Mouse (Mus musculus) frontal cortex, adult 2 months (tissue): ENCODE data around the gene Bmpr1b. TPM values are rescaled to one million over a fixed set of nuclear protein-coding genes. Genes with fewer than 3 reads are reported as not detected.

Experiments used
- DNase-seq, 2 experiments: peaks; one replicate each; pipeline ENCODE4 v3.0.0; 2022; ENCODE audit warnings: low spot score in 1 of 2; ENCODE audit errors: extremely low spot score in 1 of 2
- polyA plus RNA-seq: library from polyadenylated mRNA; depleted of rRNA; stranded (reverse); fragments of >200 nt; gene quantifications from 2 replicates; pipeline ENCODE4 v1.2.3, GENCODE M21; 2012

The Bmpr1b gene
- polyA plus RNA-seq, 1 experiment: 11.8 TPM

DNA sequence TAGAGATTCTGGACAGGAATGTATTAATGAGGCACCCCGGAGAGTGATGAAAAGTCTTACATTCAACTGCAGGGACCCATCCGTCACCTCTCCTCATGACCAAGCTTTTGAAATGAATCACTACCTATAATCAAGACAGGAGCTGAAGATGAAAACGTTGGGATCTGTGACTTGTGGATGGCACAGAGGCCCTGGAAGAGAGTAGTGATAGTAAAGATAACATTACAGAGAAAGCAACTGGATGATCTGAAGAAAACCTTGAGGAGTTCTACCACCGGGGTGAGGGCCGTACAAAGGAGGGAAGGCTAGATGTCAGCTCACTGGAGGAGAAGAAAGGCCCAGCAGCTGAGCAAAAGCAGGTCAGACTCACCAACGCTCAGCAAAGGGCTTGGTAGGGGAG lies 120.7 kb downstream of the Bmpr1b start:
- no peak for DNase-seq

DNA sequence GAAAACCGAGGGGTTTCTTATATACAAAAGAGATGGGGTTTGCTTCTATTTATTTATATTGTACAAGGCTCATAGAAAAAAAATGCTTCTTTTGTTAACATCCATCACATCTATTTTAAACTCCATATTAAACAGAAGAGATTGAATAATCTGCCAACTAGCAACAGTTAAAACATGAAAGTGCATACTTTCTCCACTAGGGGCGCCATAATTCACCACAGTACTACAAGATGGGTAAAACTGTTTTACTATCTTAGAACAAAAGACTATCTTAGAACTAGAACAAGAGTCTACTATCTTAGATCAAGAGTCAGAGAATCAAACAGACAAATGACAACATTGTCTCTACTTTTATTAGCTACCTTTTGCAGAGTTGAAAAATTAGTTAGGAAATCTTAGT lies 125.8 kb downstream of the Bmpr1b start:
- peak in 1 of 2 experiments; percentile 20 for DNase-seq

DNA sequence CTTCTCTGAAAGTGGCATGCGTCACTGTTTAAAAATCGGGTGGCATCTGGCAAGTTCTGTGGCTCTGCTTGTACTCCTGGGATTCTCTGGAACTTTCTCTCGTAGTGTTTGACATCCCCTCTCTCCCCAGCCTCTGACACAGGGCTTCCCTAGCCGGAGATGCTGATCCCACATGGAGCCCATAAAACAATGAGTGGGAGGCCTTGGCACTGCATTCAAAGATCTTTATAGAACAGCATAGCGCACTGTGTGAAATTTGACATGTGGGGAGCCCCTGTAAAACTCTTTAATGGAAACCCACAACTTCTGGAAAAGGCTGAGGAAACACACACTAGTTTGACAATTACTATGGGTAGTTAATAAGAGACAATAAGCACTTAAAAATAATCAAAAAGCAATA lies 126.2 kb downstream of the Bmpr1b start:
- no peak for DNase-seq

DNA sequence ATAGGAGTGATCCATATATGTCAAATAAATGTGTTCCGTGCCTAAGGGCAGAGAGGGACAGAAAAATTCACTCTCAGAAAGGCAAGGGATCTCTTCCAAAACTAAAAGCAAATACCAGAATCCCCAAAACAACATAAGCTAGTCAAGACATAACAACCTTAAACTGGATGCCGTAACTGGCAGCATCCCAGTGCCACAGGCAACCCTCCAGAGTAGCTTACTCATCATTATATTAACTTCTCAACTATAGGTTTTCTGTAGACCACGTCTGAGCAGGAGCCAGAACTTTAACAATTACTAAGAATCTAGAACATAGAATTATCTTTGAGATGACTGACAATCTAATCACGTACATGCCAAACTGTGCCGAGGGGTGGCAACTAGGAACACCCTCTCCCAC lies 128.9 kb downstream of the Bmpr1b start:
- DNase-seq: peak in 1 of 2 experiments; percentile 57

DNA sequence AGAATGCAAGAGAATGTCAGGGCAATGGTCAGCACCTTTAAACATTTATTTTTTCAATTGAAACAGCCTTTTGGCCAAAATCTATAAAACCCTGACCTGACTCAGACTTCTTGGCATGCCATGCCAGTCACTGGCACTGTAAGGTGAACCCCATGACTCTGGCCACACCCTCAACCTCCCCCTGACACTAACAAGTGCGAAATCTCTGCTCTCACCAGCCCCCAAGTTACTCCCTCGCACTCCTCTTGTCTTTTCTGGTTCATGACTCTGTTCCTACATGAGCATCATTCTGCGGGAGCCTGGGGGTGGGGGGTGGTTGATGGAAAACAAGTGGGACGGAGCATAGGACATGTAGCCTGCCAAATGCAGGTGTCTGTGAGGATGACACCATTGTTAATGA lies 135.1 kb downstream of the Bmpr1b start:
- DNase-seq: no peak

DNA sequence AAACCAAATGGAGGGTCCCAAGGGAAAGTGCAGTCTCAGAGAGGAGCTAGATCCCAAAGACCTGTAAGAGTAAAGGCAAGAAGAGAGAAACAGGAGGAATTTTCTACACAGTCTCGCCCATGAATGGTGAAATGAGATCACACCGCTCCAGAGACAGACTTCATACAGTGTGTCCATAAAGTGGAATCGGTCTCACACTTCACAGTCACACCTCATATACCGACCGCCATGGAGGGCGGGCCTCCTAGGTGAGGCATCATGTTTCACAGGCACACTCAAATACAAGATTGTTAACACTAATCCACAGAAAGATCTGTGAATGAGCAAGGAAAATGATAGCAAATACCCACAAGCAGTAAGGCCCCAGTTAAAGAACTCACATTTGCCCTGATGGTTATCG lies 149.5 kb downstream of the Bmpr1b start:
- DNase-seq: no peak

DNA sequence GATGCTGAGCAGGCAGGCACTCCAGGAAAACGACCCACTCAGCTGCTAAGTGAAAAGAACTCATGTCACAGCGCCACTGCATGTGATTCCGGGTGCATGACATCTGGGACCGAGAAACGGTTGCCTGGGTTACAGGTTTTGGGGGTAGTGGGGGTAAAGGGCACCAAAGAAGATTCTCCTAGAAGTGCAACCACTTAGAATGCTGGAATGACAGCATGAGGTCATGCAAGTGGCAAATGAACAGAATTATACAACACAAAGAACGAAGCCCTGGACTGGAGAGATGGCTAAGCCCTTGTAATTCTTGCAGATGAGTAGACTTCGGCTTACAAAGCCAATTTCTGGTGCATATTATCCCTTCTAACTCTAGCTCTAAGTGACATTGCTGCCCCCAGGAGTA lies 184.7 kb downstream of the Bmpr1b start:
- no peak for DNase-seq

DNA sequence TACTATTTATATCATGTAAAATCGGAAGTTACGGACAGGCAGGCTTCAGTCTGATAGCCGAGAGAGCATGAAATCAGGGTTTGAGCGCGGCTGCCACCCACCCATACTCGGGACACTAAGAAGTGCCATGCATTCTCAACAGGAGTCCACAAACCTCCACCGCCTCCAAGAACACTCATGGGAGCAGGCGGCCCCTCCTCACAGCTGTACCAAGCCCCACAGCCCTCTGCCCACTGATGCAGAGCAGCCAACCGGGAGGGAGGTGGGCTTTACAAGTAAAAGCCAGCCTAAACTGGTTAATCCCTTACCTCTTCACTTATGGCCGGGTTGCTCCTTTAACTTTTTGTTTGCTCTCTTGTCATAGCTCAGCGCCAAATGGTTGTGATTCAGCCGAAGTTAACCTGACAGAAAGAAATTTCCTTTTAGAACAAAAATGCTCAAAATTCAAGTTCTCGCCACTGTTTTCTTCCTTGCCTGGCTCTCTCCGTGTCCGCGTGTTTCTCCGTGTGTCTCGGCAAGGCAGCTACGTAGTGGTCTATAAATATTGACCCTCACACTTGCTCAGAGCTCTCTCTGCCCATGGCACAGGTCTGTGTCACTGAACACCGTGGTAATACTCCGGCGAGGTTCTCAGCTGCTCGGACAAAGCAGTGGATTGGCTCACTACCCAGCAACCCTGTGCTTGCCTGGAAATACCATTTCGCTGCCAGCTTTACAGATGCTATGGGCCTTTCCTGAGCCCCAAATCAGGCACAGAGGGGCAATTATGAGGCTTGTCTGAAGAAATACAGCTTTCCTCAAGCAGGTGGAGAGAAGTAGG lies 187.4 kb downstream of the Bmpr1b start:
- peak in 1 of 2 experiments; percentile 31 for DNase-seq

DNA sequence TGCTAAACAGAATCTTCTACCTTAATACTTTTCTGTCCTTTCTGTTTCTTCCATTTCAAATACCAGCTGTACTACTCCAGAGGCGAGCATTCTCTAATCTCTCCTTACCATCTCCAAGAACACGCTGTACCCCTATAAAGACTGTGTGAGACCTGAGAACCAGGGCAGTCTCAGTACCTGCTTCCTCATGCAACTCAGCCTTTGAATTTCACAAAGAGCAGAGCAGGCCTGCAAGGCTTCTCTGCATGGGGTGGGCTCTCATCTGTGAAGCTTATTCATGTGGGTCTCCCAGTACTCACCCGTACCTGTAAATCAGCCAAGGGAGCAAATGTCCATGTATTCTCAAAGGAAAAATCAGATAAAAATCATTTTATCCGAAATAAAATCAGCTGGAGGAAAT lies 203.0 kb downstream of the Bmpr1b start:
- no peak for DNase-seq

DNA sequence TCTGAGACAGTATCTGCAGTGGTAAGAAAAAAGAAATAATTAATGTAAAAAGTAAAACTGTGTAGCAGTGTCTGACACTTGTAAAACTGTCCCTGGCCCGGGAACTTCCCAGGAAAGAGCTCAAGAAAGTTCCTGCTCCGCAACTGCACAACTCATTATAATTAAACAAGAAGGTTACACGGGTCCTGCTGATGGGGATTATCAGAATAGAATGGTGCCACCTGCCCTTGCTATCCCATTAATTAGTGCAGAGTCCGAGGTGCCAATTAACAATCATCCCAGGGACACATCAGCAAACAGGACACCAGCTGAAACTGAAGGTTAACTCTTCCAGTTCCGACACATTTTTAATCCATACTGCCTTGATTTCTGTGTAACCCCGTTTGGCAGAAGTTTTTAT lies 216.3 kb downstream of the Bmpr1b start:
- DNase-seq: no peak

DNA sequence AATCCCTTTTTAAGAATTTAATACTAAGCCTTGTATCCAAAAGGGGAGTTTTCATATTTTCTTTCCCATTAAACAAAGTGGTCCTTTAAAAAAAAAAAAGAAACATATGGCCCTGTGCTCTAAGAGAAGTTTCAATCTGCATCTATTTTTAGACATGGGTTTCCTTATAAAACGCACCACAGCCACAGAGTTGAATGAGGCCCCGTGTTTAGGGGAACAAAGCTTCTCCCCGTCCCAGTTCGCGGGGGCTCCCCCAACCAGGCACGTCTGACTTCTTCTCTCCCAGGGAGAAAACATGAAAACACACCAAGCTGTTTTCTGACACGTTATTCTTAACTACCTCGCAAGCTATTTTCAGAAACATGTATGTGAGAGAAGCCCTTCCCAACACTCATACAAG lies 218.6 kb downstream of the Bmpr1b start:
- DNase-seq: no peak

DNA sequence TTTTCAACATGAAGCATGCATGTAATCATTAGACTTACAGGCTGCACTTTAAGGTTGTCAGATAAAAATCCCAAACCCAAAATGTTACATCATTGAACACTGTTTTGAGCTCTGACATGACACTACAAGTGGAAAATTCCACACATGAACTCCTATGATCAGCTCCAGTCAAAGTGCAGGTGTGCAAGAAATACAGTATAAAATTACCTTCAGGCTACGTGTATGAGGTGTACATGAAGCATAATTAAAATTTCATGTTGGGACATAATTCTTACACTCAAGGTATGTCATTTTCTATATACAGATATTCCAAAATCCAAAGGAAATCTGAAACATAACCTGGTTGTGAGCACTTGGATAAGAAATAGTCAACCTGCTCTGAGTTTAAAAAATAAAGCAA lies 220.7 kb downstream of the Bmpr1b start:
- DNase-seq: no peak

DNA sequence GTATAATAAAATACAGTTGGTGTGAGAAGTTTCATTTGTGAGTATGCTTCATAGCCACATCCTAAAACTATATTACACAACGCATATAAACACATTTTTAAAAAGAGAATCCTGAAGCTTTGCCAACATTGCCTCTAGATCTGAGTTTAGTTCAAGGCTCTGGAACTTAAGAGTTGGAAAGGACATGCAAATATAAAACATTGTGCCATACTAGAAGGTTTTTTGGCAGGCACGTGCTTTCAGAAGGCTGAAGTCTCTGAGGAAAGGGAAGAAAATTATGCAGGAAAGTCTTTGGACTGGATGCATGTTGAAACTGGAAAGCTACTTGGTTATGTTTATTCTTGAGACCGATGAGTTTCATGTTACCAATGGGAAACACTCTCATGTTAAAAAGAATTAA lies 221.1 kb downstream of the Bmpr1b start:
- no peak for DNase-seq

DNA sequence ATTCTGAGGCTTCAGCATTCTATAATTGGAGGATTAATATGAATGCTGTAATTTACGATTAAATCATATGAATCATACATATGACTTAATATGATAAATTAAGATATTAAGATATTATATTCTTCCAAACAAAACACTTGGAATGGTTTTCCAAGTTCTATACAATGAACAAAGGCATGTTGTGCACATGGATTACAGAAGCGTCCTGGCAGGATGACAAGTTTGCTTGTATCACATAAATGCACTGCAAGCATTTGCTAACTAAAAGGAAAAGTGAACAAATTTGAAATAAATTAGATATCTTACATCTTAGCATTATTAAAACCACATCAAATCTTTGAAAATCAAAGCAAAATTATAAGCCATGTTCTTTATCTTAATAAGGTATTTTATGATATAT lies 222.4 kb downstream of the Bmpr1b start:
- no peak for DNase-seq

DNA sequence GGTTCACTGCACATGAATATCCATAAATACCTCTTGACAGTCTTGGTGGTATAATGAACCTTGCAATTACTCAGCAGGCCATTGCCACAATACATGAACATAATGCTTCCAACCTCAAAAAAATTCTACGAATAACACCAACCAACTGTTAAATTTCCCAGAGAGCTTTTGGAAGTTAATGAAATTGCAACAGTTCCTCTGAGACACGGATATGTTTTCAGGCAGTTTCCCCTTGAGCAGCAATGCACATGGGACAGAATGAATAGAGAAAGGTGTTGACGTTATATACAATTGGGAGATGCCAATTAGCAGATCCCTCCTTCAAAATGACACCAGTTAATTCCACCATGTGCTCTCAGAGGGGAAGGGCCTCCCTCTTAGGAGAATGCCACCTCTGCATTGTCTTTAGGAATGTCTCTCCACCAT lies 225.9 kb downstream of the Bmpr1b start:
- DNase-seq: no peak

DNA sequence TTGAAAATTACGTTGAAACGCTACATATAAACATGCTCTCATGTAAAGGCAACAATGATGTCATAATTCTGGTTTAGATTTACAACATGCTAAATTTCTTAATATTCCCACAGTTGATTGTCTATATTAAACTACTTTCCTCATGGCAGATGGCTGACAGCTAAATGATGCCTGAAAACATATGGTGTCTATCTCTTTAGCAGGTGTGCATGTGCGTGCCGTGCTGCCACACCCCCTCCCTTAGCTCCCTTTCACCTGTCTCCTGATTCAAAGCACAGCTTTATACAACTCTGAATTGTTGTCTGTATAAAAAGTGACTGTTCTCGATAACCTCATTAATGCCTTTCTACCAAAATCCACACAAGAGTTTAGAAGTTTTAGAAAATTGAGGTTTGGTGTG lies 229.0 kb downstream of the Bmpr1b start:
- no peak for DNase-seq

DNA sequence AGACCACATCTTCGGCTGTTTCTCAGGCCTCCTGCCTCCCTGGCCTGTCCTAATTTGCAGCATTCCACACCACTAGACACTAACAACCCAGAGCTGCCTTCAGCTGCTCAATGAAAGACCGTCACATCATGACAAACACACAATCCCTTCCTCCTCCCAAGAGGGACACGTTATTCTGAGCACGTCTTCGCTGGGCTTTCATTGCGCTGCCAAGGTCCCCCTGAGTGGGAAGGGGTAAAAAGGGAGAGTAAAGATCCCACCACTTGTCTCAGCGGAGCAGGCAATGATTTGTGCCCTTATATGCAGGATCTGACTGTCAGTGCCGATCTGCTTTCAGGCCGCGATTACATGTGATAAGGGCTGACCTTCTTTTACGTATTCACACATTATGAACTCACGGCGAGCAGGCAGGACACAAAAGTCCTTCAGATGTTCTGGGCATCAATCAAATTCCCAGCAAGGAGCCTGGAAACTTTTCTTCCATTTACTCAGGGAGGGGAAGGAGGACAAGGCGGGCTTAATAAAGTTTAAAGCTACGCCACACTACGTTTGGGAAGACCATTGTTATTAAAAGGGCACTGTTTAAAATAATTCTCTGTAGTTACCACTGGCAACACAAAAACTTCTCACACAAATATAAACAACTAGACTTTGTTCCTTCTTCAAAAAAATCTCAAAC lies 232.5 kb downstream of the Bmpr1b start:
- DNase-seq: peak in 1 of 2 experiments; percentile 6

DNA sequence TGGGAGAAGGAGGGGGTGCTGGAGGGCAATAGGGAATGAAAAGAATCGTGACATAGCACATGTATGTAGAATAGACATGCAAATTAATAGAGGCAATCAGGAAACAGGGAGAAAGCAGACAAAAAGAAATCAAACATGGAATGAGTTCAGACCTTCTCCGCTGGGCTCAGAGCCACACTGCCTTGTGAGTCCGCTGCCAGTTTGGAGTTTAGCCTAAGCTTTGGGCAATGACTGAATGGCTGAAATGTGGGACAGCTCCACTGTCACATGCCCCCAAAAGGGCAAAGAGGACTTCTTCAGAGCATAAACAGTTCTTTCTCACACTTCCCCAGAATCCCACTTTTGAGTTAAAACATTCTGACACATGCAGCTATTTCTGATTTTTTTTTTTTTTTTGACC lies 236.3 kb downstream of the Bmpr1b start:
- peak; percentile 30 to 62 for DNase-seq

DNA sequence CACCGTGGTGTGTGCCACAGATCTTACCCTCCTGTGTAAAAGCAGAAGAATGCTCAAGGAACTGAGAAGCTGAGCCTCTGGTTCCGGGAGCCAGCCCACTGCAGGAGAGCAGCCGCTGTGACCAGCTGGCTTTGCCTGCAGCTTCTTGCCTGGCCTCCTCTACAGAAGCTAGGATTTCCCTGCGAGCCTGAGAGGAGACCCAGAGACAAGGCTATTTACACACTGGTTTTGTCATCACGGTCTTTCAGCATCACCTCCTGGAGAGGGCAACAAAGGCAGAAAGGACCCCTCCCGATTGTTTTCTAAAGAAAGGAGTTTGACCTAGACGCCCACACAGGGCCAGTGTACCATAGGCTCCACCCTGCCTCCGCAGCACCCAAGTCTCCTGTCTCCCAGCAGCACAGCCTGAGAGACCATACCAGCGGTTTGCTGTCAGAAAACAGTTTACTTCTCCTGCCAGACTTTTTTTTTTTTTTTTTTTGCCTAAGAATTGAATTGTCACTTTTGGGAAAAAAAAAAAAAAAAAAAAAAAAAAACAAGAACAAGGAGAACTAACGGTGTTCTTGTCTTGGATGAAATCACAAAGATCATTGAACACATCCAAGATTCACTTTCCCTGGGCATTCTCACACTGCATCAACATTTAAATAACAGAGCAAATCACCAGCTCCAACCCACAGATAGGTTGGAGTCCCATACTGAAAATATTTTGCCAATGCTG lies 237.7 kb downstream of the Bmpr1b start:
- DNase-seq: peak in 1 of 2 experiments; percentile 26

DNA sequence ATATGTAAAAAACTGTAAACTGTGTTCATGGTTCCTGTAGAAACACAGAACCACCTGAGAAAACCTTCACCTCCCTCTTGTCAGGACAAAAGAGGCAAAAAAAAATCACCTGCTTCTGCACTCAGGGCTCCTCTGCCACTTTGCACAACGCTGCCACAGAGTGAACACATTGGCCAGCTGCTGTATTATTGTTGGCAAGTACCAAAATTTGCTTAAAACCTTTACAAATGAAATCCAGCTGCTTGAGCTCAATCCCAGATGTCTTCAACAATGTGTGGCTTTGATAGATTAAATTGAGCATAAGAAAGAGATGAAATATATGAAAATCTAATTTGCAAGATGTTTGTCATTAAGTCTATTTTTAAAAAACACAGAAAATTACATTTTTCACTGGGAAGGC lies 245.8 kb downstream of the Bmpr1b start:
- DNase-seq: no peak

DNA sequence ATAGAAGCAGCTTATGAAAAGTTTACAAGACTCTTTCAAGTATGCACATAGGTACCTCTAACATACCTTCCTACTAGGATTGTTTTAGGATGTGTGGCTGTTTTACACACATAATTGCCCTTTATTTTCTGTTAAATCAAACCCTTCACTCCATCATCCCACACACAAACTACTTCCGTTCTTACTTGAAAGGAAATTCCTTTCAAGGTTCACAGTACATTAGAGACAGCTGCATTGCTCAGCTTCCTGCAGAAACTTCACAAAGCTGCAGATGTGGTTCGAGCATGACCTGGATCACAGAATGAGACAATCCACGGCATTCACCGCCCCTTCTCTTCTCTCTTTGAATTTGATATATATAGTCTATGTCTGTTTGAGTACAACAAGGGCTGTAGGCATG lies 248.1 kb downstream of the Bmpr1b start:
- no peak for DNase-seq

DNA sequence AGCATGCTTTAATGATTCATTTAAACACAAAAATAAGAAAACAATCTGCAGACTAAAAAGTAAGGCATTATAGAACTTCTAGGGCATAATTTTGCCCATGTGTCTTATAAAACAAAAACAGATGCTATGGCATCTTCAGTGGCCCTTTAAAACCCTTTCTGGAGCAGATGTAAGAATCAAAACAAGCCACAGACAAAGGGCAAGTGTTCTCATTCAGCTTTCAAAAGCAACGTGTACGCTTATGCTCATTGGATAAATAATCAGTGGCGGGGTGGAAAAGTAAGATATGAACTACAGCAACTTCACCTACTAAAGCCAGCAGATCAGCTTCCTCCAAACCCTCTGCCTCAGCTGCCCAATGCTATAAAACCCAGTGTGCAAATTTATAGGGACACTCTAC lies 249.6 kb downstream of the Bmpr1b start:
- no peak for DNase-seq
